Mouse (Mus musculus) midbrain, embryonic 14.5 days (tissue): ENCODE measurements around the gene Mfsd4a. TPM values are rescaled to one million over a fixed set of nuclear protein-coding genes. Genes with fewer than 3 reads are reported as not detected.

Experiments used
- ATAC-seq: fragments of 200-750 bp; cut with Nextera tagmentation; 2 replicates; pipeline ENCODE4 v1.8.0; 2017; ENCODE audit warnings: moderate number of reproducible peaks, moderate library complexity; ENCODE audit not compliant: low FRiP score, low TSS enrichment
- DNase-seq: peaks from one replicate; pipeline ENCODE4 v3.0.0-alpha.2; 2015
- H3K27ac ChIP-seq: fragments of 300-500 bp; sonication (generic); replicated peaks from 2 replicates; pipeline ENCODE4 v1.5.1; 2014; ENCODE audit warnings: mild to moderate bottlenecking, low read depth, low read length, moderate library complexity
- H3K27me3 ChIP-seq: fragments of 300-500 bp; sonication (generic); 2 replicates; pipeline ENCODE4 v1.6.1; 2014; ENCODE audit warnings: low read length, control low read depth, mixed read lengths; ENCODE audit not compliant: control insufficient read depth, insufficient read depth
- H3K36me3 ChIP-seq: fragments of 300-500 bp; sonication (generic); 2 replicates; pipeline ENCODE4 v1.6.1; 2014; ENCODE audit warnings: low read length, control low read depth; ENCODE audit not compliant: control insufficient read depth, insufficient read depth
- H3K4me1 ChIP-seq: fragments of 300-500 bp; sonication (generic); 2 replicates; pipeline ENCODE4 v1.6.1; 2014; ENCODE audit warnings: mild to moderate bottlenecking, antibody characterized with exemption, low read length, control low read depth; ENCODE audit not compliant: control insufficient read depth, insufficient read depth
- H3K4me2 ChIP-seq: fragments of 300-500 bp; sonication (generic); 2 replicates; pipeline ENCODE4 v1.6.1; 2014; ENCODE audit warnings: mild to moderate bottlenecking, low read length, moderate library complexity
- H3K4me3 ChIP-seq: fragments of 300-500 bp; sonication (generic); replicated peaks from 2 replicates; pipeline ENCODE4 v1.5.1; 2014; ENCODE audit warnings: low read depth, low read length
- H3K9ac ChIP-seq: fragments of 300-500 bp; sonication (generic); replicated peaks from 2 replicates; pipeline ENCODE4 v1.6.1; 2014; ENCODE audit warnings: mild to moderate bottlenecking, low read length, moderate library complexity
- H3K9me3 ChIP-seq: fragments of 300-500 bp; sonication (generic); 2 replicates; pipeline ENCODE4 v1.6.1; 2016; ENCODE audit warnings: low read length, control low read depth, mixed read lengths; ENCODE audit not compliant: control insufficient read depth
- WGBS: fragments of 180-500 bp; shearing (Covaris S2); extraction: QIAGEN DNeasy Blood & Tissue Kit; methylation state at CpG from one replicate; pipeline ENCODE4 v1.1.7; 2014; 5-methylcytosine and 5-hydroxymethylcytosine counted together
- polyA plus RNA-seq: library from polyadenylated mRNA; unstranded; fragments of >200 nt; fragmentation: Nextera tagmentation; extraction: Ambion mirVana; gene quantifications from 2 replicates; pipeline ENCODE4 v1.2.1, GENCODE M21; 2014

Mfsd4a gene
- polyA plus RNA-seq, 1 experiment from 2014 or later, result 10.2 TPM

GRCm38 (mm10) chr1:132007282-132007815 lies 60.5 kb downstream of the Mfsd4a start, which contains the start of gene Elk4:
Gene Elk4 (plus strand): TSS chr1:132007607.
- no peaks in the 10 kb centered on the region for H3K9me3 ChIP-seq
- no peaks in the 10 kb centered on the region for H3K27me3 ChIP-seq
- DNase-seq (peak; percentile 96), ATAC-seq (peak; percentile 92)
- peaks cover 17% of the 10 kb centered on the region for H3K4me1 ChIP-seq
- peak within 1 kb of the TSS; percentile 91 for H3K9ac ChIP-seq
- WGBS, result under 1% methylated on average over 59 of the region's 61 CpGs
- peak within 1 kb of the TSS; percentile 98 for H3K27ac ChIP-seq
- H3K4me2 ChIP-seq, result peak within 1 kb of the TSS; percentile 82
- no peaks in the 10 kb centered on the region for H3K36me3 ChIP-seq
- peak within 1 kb of the TSS; percentile 84 for H3K4me3 ChIP-seq

GRCm38 (mm10) chr1:132006721-132007120 lies 61.1 kb downstream of the Mfsd4a start:
- H3K4me2 ChIP-seq, result peak overlapping the region; percentile 82
- peaks cover 17% of the 10 kb centered on the region for H3K4me1 ChIP-seq
- peak overlapping the region; percentile 84 for H3K4me3 ChIP-seq
- H3K9me3 ChIP-seq, result no peaks in the 10 kb centered on the region
- no peak for DNase-seq
- 0 out of 2 replicates have a peak overlapping the region, but pooled peaks have one; percentile 2 for H3K9ac ChIP-seq
- peak overlapping the region; percentile 98; the same call in 1 of the 2 replicates for H3K27ac ChIP-seq
- WGBS, result 40% methylated on average over 5 of the region's 5 CpGs
- no peak for ATAC-seq
- no peaks in the 10 kb centered on the region for H3K36me3 ChIP-seq
- H3K27me3 ChIP-seq, result no peaks in the 10 kb centered on the region

GRCm38 (mm10) chr1:132006046-132006445 lies 61.8 kb downstream of the Mfsd4a start:
- peaks cover 17% of the 10 kb centered on the region for H3K4me1 ChIP-seq
- WGBS, result 88% methylated on average over 3 of the region's 3 CpGs
- H3K4me3 ChIP-seq, result no peak overlapping the region
- no peak overlapping the region for H3K27ac ChIP-seq
- no peaks in the 10 kb centered on the region for H3K9me3 ChIP-seq
- no peaks in the 10 kb centered on the region for H3K36me3 ChIP-seq
- H3K9ac ChIP-seq, result no peak overlapping the region
- ATAC-seq (no peak), DNase-seq (no peak)
- H3K27me3 ChIP-seq, result no peaks in the 10 kb centered on the region
- no peak overlapping the region for H3K4me2 ChIP-seq

GRCm38 (mm10) chr1:132005466-132005865 lies 62.4 kb downstream of the Mfsd4a start:
- no peaks in the 10 kb centered on the region for H3K27me3 ChIP-seq
- no peak overlapping the region for H3K27ac ChIP-seq
- DNase-seq, result no peak
- no peak overlapping the region for H3K9ac ChIP-seq
- H3K4me2 ChIP-seq, result no peak overlapping the region
- ATAC-seq, result no peak
- peaks cover 17% of the 10 kb centered on the region for H3K4me1 ChIP-seq
- 92% methylated on average over 1 of the region's 1 CpGs for WGBS
- no peak overlapping the region for H3K4me3 ChIP-seq
- no peaks in the 10 kb centered on the region for H3K9me3 ChIP-seq
- no peaks in the 10 kb centered on the region for H3K36me3 ChIP-seq

GRCm38 (mm10) chr1:132004574-132005180 lies 63.2 kb downstream of the Mfsd4a start:
- peaks cover 17% of the 10 kb centered on the region for H3K4me1 ChIP-seq
- 92% methylated on average over 6 of the region's 6 CpGs for WGBS
- no peak overlapping the region for H3K4me2 ChIP-seq
- H3K4me3 ChIP-seq, result no peak overlapping the region
- no peaks in the 10 kb centered on the region for H3K36me3 ChIP-seq
- no peak for ATAC-seq
- no peaks in the 10 kb centered on the region for H3K9me3 ChIP-seq
- no peak for DNase-seq
- no peak overlapping the region for H3K27ac ChIP-seq
- no peaks in the 10 kb centered on the region for H3K27me3 ChIP-seq
- H3K9ac ChIP-seq, result no peak overlapping the region

- Histone ChIP-seq H3K9ac (no peak overlapping the region), H3K27me3 (no peaks in the 10 kb centered on the region), H3K4me1 (peaks cover 10% of the 10 kb centered on the region), H3K9me3 (no peaks in the 10 kb centered on the region), H3K36me3 (no peaks in the 10 kb centered on the region), H3K27ac (no peak overlapping the region), H3K4me2 (no peak overlapping the region), H3K4me3 (no peak overlapping the region)
- DNase-seq (no peak), ATAC-seq (no peak)
- WGBS, result 78% methylated on average over 1 of the region's 1 CpGs
Measured at GRCm38 (mm10) chr1:132003817-132004216, 64.0 kb downstream of the Mfsd4a start.

- WGBS, result 77% methylated on average over 2 of the region's 2 CpGs
- no peak for DNase-seq
Measured at GRCm38 (mm10) chr1:132003111-132003510, 64.8 kb downstream of the Mfsd4a start.

GRCm38 (mm10) chr1:132001880-132002330 lies 66.0 kb downstream of the Mfsd4a start:
- H3K9ac ChIP-seq, result no peak overlapping the region
- no peak overlapping the region for H3K4me3 ChIP-seq
- WGBS, result 90% methylated on average over 4 of the region's 4 CpGs
- H3K27me3 ChIP-seq, result no peaks in the 10 kb centered on the region
- ATAC-seq (no peak), DNase-seq (no peak)
- no peaks in the 10 kb centered on the region for H3K9me3 ChIP-seq
- peaks cover 5% of the 10 kb centered on the region; the same call in 1 of the 2 replicates for H3K4me1 ChIP-seq
- no peak overlapping the region for H3K27ac ChIP-seq
- H3K36me3 ChIP-seq, result no peaks in the 10 kb centered on the region
- H3K4me2 ChIP-seq, result no peak overlapping the region

More at GRCm38 (mm10) chr1:132003111-132003510, 64.8 kb downstream of the Mfsd4a start:
- no peak for ATAC-seq
- no peak overlapping the region for H3K9ac ChIP-seq
- H3K4me1 ChIP-seq, result peaks cover 6% of the 10 kb centered on the region; the same call in 1 of the 2 replicates
- H3K4me2 ChIP-seq, result no peak overlapping the region
- H3K36me3 ChIP-seq, result no peaks in the 10 kb centered on the region
- H3K27me3 ChIP-seq, result no peaks in the 10 kb centered on the region
- no peaks in the 10 kb centered on the region for H3K9me3 ChIP-seq
- H3K4me3 ChIP-seq, result no peak overlapping the region
- no peak overlapping the region for H3K27ac ChIP-seq

- H3K27ac ChIP-seq, result no peak overlapping the region
- no peak overlapping the region for H3K4me2 ChIP-seq
- DNase-seq (no peak), ATAC-seq (no peak)
- H3K4me1 ChIP-seq, result no peaks in the 10 kb centered on the region
- no peaks in the 10 kb centered on the region for H3K27me3 ChIP-seq
- H3K9ac ChIP-seq, result no peak overlapping the region
- H3K4me3 ChIP-seq, result no peak overlapping the region
- no peaks in the 10 kb centered on the region for H3K9me3 ChIP-seq
- H3K36me3 ChIP-seq, result no peaks in the 10 kb centered on the region
Measured at GRCm38 (mm10) chr1:132000506-132000905, 67.4 kb downstream of the Mfsd4a start.
